Mouse (Mus musculus) midbrain, embryonic 15.5 days (tissue): ENCODE measurements around the gene Fggy. TPM values are rescaled to one million over a fixed set of nuclear protein-coding genes. Genes with fewer than 3 reads are reported as not detected.

Experiments
- ATAC-seq: fragments of 200-750 bp; cut with Nextera tagmentation; replicated peaks from 2 replicates; pipeline ENCODE4 v1.8.0; 2017; ENCODE audit warnings: moderate TSS enrichment
- H3K27ac ChIP-seq: fragments of 300-500 bp; sonication (generic); 2 replicates; pipeline ENCODE4 v1.5.1; 2015; ENCODE audit warnings: mild to moderate bottlenecking, inconsistent platforms
- H3K27me3 ChIP-seq: fragments of 300-500 bp; sonication (generic); replicated peaks from 2 replicates; pipeline ENCODE4 v1.6.1; 2015; ENCODE audit warnings: inconsistent platforms
- H3K36me3 ChIP-seq: fragments of 300-500 bp; sonication (generic); replicated peaks from 2 replicates; pipeline ENCODE4 v1.6.1; 2015; ENCODE audit warnings: inconsistent platforms
- H3K4me1 ChIP-seq: fragments of 300-500 bp; sonication (generic); 2 replicates; pipeline ENCODE4 v1.6.1; 2015; ENCODE audit warnings: inconsistent platforms
- H3K4me2 ChIP-seq: fragments of 300-500 bp; sonication (generic); 2 replicates; pipeline ENCODE4 v1.6.1; 2015; ENCODE audit warnings: inconsistent platforms, mild to moderate bottlenecking, moderate library complexity
- H3K4me3 ChIP-seq: fragments of 300-500 bp; sonication (generic); 2 replicates; pipeline ENCODE4 v1.5.1; 2015; ENCODE audit warnings: mild to moderate bottlenecking, inconsistent platforms
- H3K9ac ChIP-seq: fragments of 300-500 bp; sonication (generic); 2 replicates; pipeline ENCODE4 v1.6.1; 2015; ENCODE audit warnings: mild to moderate bottlenecking, inconsistent platforms
- H3K9me3 ChIP-seq: fragments of 300-500 bp; sonication (generic); 2 replicates; pipeline ENCODE4 v1.6.1; 2016; ENCODE audit warnings: inconsistent platforms
- whole genome bisulfite sequencing: fragments of 180-500 bp; shearing (Covaris S2); methylation state at CpG from one replicate; pipeline ENCODE4 v1.1.7; 2015; ENCODE audit warnings: mixed read lengths; 5-methylcytosine and 5-hydroxymethylcytosine counted together
- polyA plus RNA-seq: library from polyadenylated mRNA; unstranded; fragments of >200 nt; fragmentation: Nextera tagmentation; extraction: Ambion mirVana; gene quantifications from 2 replicates; pipeline ENCODE4 v1.2.1, GENCODE M21; 2015

The Fggy gene
- polyA plus RNA-seq, 1 experiment from 2014 or later, result 7.8 TPM

- H3K4me3 ChIP-seq, result no peak overlapping the region
- no peak for ATAC-seq
- 82% methylated on average over 2 of the region's 2 CpGs for WGBS
- no peak overlapping the region for H3K27ac ChIP-seq
- H3K9me3 ChIP-seq, result no peaks in the 10 kb centered on the region
- H3K4me2 ChIP-seq, result no peak overlapping the region
- H3K4me1 ChIP-seq, result no peaks in the 10 kb centered on the region
- H3K27me3 ChIP-seq, result no peaks in the 10 kb centered on the region
- no peaks in the 10 kb centered on the region for H3K36me3 ChIP-seq
- no peak overlapping the region for H3K9ac ChIP-seq
Measured at GRCm38 (mm10) chr4:95777839-95778238, 220.5 kb downstream of the Fggy start.

- Histone ChIP-seq H3K9ac (no peak overlapping the region), H3K4me3 (no peak overlapping the region), H3K27ac (no peak overlapping the region), H3K4me1 (no peaks in the 10 kb centered on the region), H3K27me3 (no peaks in the 10 kb centered on the region), H3K4me2 (no peak overlapping the region), H3K36me3 (no peaks in the 10 kb centered on the region), H3K9me3 (no peaks in the 10 kb centered on the region)
- no peak for ATAC-seq
- WGBS, result 97% methylated on average over 4 of the region's 4 CpGs
Measured at GRCm38 (mm10) chr4:95778528-95778927, 221.2 kb downstream of the Fggy start.

- Histone ChIP-seq H3K36me3 (no peaks in the 10 kb centered on the region), H3K9ac (no peak overlapping the region), H3K4me1 (no peaks in the 10 kb centered on the region), H3K4me2 (no peak overlapping the region), H3K27me3 (no peaks in the 10 kb centered on the region), H3K4me3 (no peak overlapping the region), H3K9me3 (no peaks in the 10 kb centered on the region), H3K27ac (no peak overlapping the region)
- no peak for ATAC-seq
- WGBS, result 89% methylated on average over 4 of the region's 4 CpGs
Measured at GRCm38 (mm10) chr4:95784146-95784895, 227.0 kb downstream of the Fggy start.

- Histone ChIP-seq H3K36me3 (no peaks in the 10 kb centered on the region), H3K27ac (no peak overlapping the region), H3K9me3 (no peaks in the 10 kb centered on the region), H3K4me2 (no peak overlapping the region), H3K9ac (no peak overlapping the region), H3K4me1 (no peaks in the 10 kb centered on the region), H3K4me3 (no peak overlapping the region), H3K27me3 (no peaks in the 10 kb centered on the region)
- WGBS, result 44% methylated on average over 2 of the region's 2 CpGs
- no peak for ATAC-seq
Measured at GRCm38 (mm10) chr4:95787609-95788008, 230.3 kb downstream of the Fggy start.

- Histone ChIP-seq H3K27ac (no peak overlapping the region), H3K36me3 (no peaks in the 10 kb centered on the region), H3K4me2 (no peak overlapping the region), H3K4me3 (no peak overlapping the region), H3K4me1 (no peaks in the 10 kb centered on the region), H3K27me3 (no peaks in the 10 kb centered on the region), H3K9me3 (no peaks in the 10 kb centered on the region), H3K9ac (no peak overlapping the region)
- ATAC-seq, result no peak
- WGBS, result 80% methylated on average over 2 of the region's 2 CpGs
Measured at GRCm38 (mm10) chr4:95788867-95789266, 231.6 kb downstream of the Fggy start.

- Histone ChIP-seq H3K9ac (no peak overlapping the region), H3K4me3 (no peak overlapping the region), H3K4me1 (no peaks in the 10 kb centered on the region), H3K36me3 (no peaks in the 10 kb centered on the region), H3K9me3 (no peaks in the 10 kb centered on the region), H3K27ac (no peak overlapping the region), H3K27me3 (no peaks in the 10 kb centered on the region), H3K4me2 (no peak overlapping the region)
- ATAC-seq, result no peak
- WGBS, result 88% methylated on average over 3 of the region's 3 CpGs
Measured at GRCm38 (mm10) chr4:95791913-95792475, 234.7 kb downstream of the Fggy start.

GRCm38 (mm10) chr4:95793647-95794328 is 236.5 kb downstream of the Fggy start:
- ATAC-seq, result no peak

GRCm38 (mm10) chr4:95794651-95795050 is 237.3 kb downstream of the Fggy start:
- no peak for ATAC-seq
- WGBS, result 86% methylated on average over 6 of the region's 6 CpGs
- Histone ChIP-seq H3K27me3 (no peaks in the 10 kb centered on the region), H3K36me3 (no peaks in the 10 kb centered on the region), H3K27ac (no peak overlapping the region), H3K4me1 (no peaks in the 10 kb centered on the region), H3K4me3 (no peak overlapping the region), H3K4me2 (no peak overlapping the region), H3K9ac (no peak overlapping the region), H3K9me3 (no peaks in the 10 kb centered on the region)

More at GRCm38 (mm10) chr4:95793647-95794328, 236.5 kb downstream of the Fggy start:
- H3K4me2 ChIP-seq, result no peak overlapping the region
- H3K36me3 ChIP-seq, result no peaks in the 10 kb centered on the region
- H3K27me3 ChIP-seq, result no peaks in the 10 kb centered on the region
- WGBS, result 60% methylated on average over 7 of the region's 7 CpGs
- no peak overlapping the region for H3K9ac ChIP-seq
- no peaks in the 10 kb centered on the region for H3K9me3 ChIP-seq
- H3K4me1 ChIP-seq, result no peaks in the 10 kb centered on the region
- no peak overlapping the region for H3K4me3 ChIP-seq
- H3K27ac ChIP-seq, result no peak overlapping the region

GRCm38 (mm10) chr4:95795283-95795682 is 238.0 kb downstream of the Fggy start:
- H3K27ac ChIP-seq, result no peak overlapping the region
- H3K4me1 ChIP-seq, result no peaks in the 10 kb centered on the region
- H3K36me3 ChIP-seq, result no peaks in the 10 kb centered on the region
- no peak overlapping the region for H3K9ac ChIP-seq
- H3K4me3 ChIP-seq, result no peak overlapping the region
- WGBS, result 85% methylated on average over 2 of the region's 2 CpGs
- H3K4me2 ChIP-seq, result no peak overlapping the region
- ATAC-seq, result no peak
- H3K9me3 ChIP-seq, result no peaks in the 10 kb centered on the region
- H3K27me3 ChIP-seq, result no peaks in the 10 kb centered on the region

- WGBS, result 65% methylated on average over 2 of the region's 2 CpGs
- ATAC-seq, result no peak
- Histone ChIP-seq H3K36me3 (no peaks in the 10 kb centered on the region), H3K4me3 (no peak overlapping the region), H3K27me3 (no peaks in the 10 kb centered on the region), H3K4me2 (no peak overlapping the region), H3K27ac (no peak overlapping the region), H3K4me1 (0 out of 2 replicates have a peak, but pooled peaks cover 3% of the 10 kb centered on the region), H3K9ac (no peak overlapping the region), H3K9me3 (no peaks in the 10 kb centered on the region)
Measured at GRCm38 (mm10) chr4:95819650-95820049, 262.3 kb downstream of the Fggy start.

GRCm38 (mm10) chr4:95821906-95822579 is 264.7 kb downstream of the Fggy start:
- WGBS, result 62% methylated on average over 3 of the region's 3 CpGs
- Histone ChIP-seq H3K4me2 (no peak overlapping the region), H3K27me3 (no peaks in the 10 kb centered on the region)

GRCm38 (mm10) chr4:95828164-95828563 is 270.9 kb downstream of the Fggy start:
- Histone ChIP-seq H3K27me3 (no peaks in the 10 kb centered on the region), H3K9ac (no peak overlapping the region), H3K4me2 (no peak overlapping the region), H3K4me1 (no peaks in the 10 kb centered on the region), H3K36me3 (no peaks in the 10 kb centered on the region), H3K27ac (no peak overlapping the region), H3K9me3 (no peaks in the 10 kb centered on the region), H3K4me3 (no peak overlapping the region)
- ATAC-seq, result no peak
- WGBS, result 95% methylated on average over 4 of the region's 4 CpGs

More at GRCm38 (mm10) chr4:95821906-95822579, 264.7 kb downstream of the Fggy start:
- H3K4me1 ChIP-seq, result 0 out of 2 replicates have a peak, but pooled peaks cover 3% of the 10 kb centered on the region
- no peak overlapping the region for H3K9ac ChIP-seq
- H3K9me3 ChIP-seq, result no peaks in the 10 kb centered on the region
- ATAC-seq, result no peak
- no peak overlapping the region for H3K27ac ChIP-seq
- no peaks in the 10 kb centered on the region for H3K36me3 ChIP-seq
- no peak overlapping the region for H3K4me3 ChIP-seq
